22 mouse cellular contexts compared by ENCODE assay signal in genomic region chr19:37290906-37291305, GRCm38 (mm10). TPM values are rescaled to one million over a fixed set of nuclear protein-coding genes. Genes with fewer than 3 reads are reported as not detected.
DNase-seq lines count a peak whose midpoint lies in the region; ATAC-seq lines count a peak whose summit lies in the region.
"Had no signal": no experiment of that assay in that cellular context is flagged by ENCODE, and none has a peak within 500 bp of the region (broad histone marks: within the 10 kb centered on the region; RNA-seq: fewer than 3 reads in every experiment).

No protein-coding gene starts in this region.

- 43% methylated on average over 8 of the region's 8 CpGs for WGBS in heart, embryonic 14.5 days

- H3K4me2 ChIP-seq in heart, embryonic 14.5 days (ENCODE audit: low read length), result peak overlapping the region; percentile 11
- H3K4me2 ChIP-seq: embryonic facial prominence, embryonic 15.5 days; limb, embryonic 13.5 days; stomach, embryonic 15.5 days had no signal

- peak overlapping the region; percentile 76 to 92 for H3K27ac ChIP-seq in heart, embryonic 14.5 days (replicated peaks in 1 of 2; ENCODE audit: control insufficient read depth in 1 of 2, insufficient read depth in 1 of 2, low read depth in 2 of 2, low read length in 2 of 2)
- H3K27ac ChIP-seq: embryonic facial prominence, embryonic 15.5 days; forebrain, embryonic 10.5 days; hindbrain, postnatal 0 days; limb, embryonic 13.5 days; liver, embryonic 14.5 days; midbrain, embryonic 10.5 days; stomach, embryonic 15.5 days had no signal

- H3K9ac ChIP-seq in heart, embryonic 14.5 days (ENCODE audit: low read length), result peak overlapping the region; percentile 0; the same call in 1 of the 2 replicates
- H3K9ac ChIP-seq: embryonic facial prominence, embryonic 15.5 days; limb, embryonic 13.5 days; liver, embryonic 14.5 days; stomach, embryonic 15.5 days had no signal

- H3K27me3 ChIP-seq in heart, embryonic 14.5 days (ENCODE audit: control insufficient read depth, insufficient read depth, low read length), result no peaks in the 10 kb centered on the region
- H3K27me3 ChIP-seq: embryonic facial prominence, embryonic 15.5 days; limb, embryonic 13.5 days; stomach, embryonic 15.5 days had no signal

- H3K36me3 ChIP-seq in heart, embryonic 14.5 days (ENCODE audit: control insufficient read depth, insufficient read depth, low read length), result peaks cover 29% of the 10 kb centered on the region
- H3K36me3 ChIP-seq: stomach, embryonic 15.5 days had no signal

- no peak overlapping the region for H3K4me3 ChIP-seq in heart, embryonic 14.5 days (ENCODE audit: control insufficient read depth in 1 of 2, insufficient read depth in 1 of 2, low read depth in 1 of 2, low read length in 2 of 2)
- H3K4me3 ChIP-seq: embryonic facial prominence, embryonic 15.5 days; forebrain, embryonic 10.5 days; limb, embryonic 13.5 days; midbrain, embryonic 10.5 days; stomach, embryonic 15.5 days had no signal

- no peaks in the 10 kb centered on the region for H3K9me3 ChIP-seq in heart, embryonic 14.5 days (ENCODE audit: control insufficient read depth, low read length)
- H3K9me3 ChIP-seq: embryonic facial prominence, embryonic 15.5 days; forebrain, embryonic 10.5 days; limb, embryonic 13.5 days; midbrain, embryonic 10.5 days; stomach, embryonic 15.5 days had no signal

- H3K4me1 ChIP-seq in heart, embryonic 14.5 days (ENCODE audit: control insufficient read depth in 2 of 2, insufficient read depth in 2 of 2, low read length in 2 of 2), result peaks cover 8 to 30% of the 10 kb centered on the region in 2 experiments
- H3K4me1 ChIP-seq: embryonic facial prominence, embryonic 15.5 days; forebrain, embryonic 10.5 days; limb, embryonic 13.5 days; midbrain, embryonic 10.5 days; stomach, embryonic 15.5 days had no signal

- DNase-seq in frontal cortex, postnatal 25 days (ENCODE audit: low spot score in 2 of 2), result no peak
- DNase-seq in heart, adult 11 months, result no peak
- DNase-seq in heart, postnatal 4 days, result peak; percentile 43
- DNase-seq in skeletal muscle tissue, adult 2 months (ENCODE audit: low read depth, low spot score), result peak; percentile 28
- DNase-seq in left cerebral cortex, adult 9 months (ENCODE audit: low spot score in 2 of 2), result no peak
- no peak for DNase-seq in layer of hippocampus, adult 8-10 months (ENCODE audit: low spot score in 2 of 2)
- DNase-seq: cerebellum, adult 9-10 months; embryo, embryonic 11 days; kidney, adult 2 months; kidney, postnatal 14 days; layer of hippocampus, adult 9-11 months; retina, postnatal 1 day; spleen, adult 18-20 months had no signal

- peak; percentile 41; the same call in 1 of the 2 replicates for ATAC-seq in frontal cortex, adult (ENCODE audit: low TSS enrichment)
- peak; percentile 41; the same call in 1 of the 2 replicates for ATAC-seq in heart, embryonic 14.5 days (ENCODE audit: insufficient number of reproducible peaks, insufficient read depth, low FRiP score, low read depth)
- ATAC-seq: hindbrain, postnatal 0 days had no signal

RNA-seq across cellular contexts. Expression of gene Ide, which starts 46.7 kb away (rescaled TPM):
- polyA plus RNA-seq in heart, embryonic 14.5 days (2014; fragmentation: Nextera tagmentation; extraction: Ambion mirVana), result 83.2 and 87.5 TPM in 2 replicates
- total RNA-seq in heart, postnatal 4 days (2021), result 100 to 1,000 TPM; 102 to 106 TPM
- total RNA-seq in layer of hippocampus, adult 8-10 months (2022), result 10 to 100 TPM; 35.8 to 69.8 (median 40.3) TPM

Comparison
In these comparisons a context has a peak if more than half of its experiments do, and no peak if none do; other contexts are left out.
1. DNase-seq: peak in heart, postnatal 4 days (single experiment) and skeletal muscle tissue, adult 2 months (single experiment); none in frontal cortex, postnatal 25 days (0 of 2), heart, adult 11 months (single experiment), left cerebral cortex, adult 9 months (0 of 2) and layer of hippocampus, adult 8-10 months (0 of 2).